Mouse (Mus musculus) midbrain, embryonic 14.5 days (tissue): ENCODE data around the gene Zfp688. TPM values are rescaled to one million over a fixed set of nuclear protein-coding genes. Genes with fewer than 3 reads are reported as not detected.
"Not testable (repeated sequence)": the region's sequence is repeated elsewhere in the genome, so short reads cannot be mapped to it uniquely, and the experiment has no call there.

Source experiments
- ATAC-seq: fragments of 200-750 bp; cut with Nextera tagmentation; 2 replicates; pipeline ENCODE4 v1.8.0; 2017; ENCODE audit warnings: moderate number of reproducible peaks, moderate library complexity; ENCODE audit not compliant: low FRiP score, low TSS enrichment
- DNase-seq: peaks from one replicate; pipeline ENCODE4 v3.0.0-alpha.2; 2015
- H3K27ac ChIP-seq: fragments of 300-500 bp; sonication (generic); replicated peaks from 2 replicates; pipeline ENCODE4 v1.5.1; 2014; ENCODE audit warnings: mild to moderate bottlenecking, low read depth, low read length, moderate library complexity
- H3K27me3 ChIP-seq: fragments of 300-500 bp; sonication (generic); 2 replicates; pipeline ENCODE4 v1.6.1; 2014; ENCODE audit warnings: low read length, control low read depth, mixed read lengths; ENCODE audit not compliant: control insufficient read depth, insufficient read depth
- H3K36me3 ChIP-seq: fragments of 300-500 bp; sonication (generic); 2 replicates; pipeline ENCODE4 v1.6.1; 2014; ENCODE audit warnings: low read length, control low read depth; ENCODE audit not compliant: control insufficient read depth, insufficient read depth
- H3K4me1 ChIP-seq: fragments of 300-500 bp; sonication (generic); 2 replicates; pipeline ENCODE4 v1.6.1; 2014; ENCODE audit warnings: mild to moderate bottlenecking, antibody characterized with exemption, low read length, control low read depth; ENCODE audit not compliant: control insufficient read depth, insufficient read depth
- H3K4me2 ChIP-seq: fragments of 300-500 bp; sonication (generic); 2 replicates; pipeline ENCODE4 v1.6.1; 2014; ENCODE audit warnings: mild to moderate bottlenecking, low read length, moderate library complexity
- H3K4me3 ChIP-seq: fragments of 300-500 bp; sonication (generic); replicated peaks from 2 replicates; pipeline ENCODE4 v1.5.1; 2014; ENCODE audit warnings: low read depth, low read length
- H3K9ac ChIP-seq: fragments of 300-500 bp; sonication (generic); replicated peaks from 2 replicates; pipeline ENCODE4 v1.6.1; 2014; ENCODE audit warnings: mild to moderate bottlenecking, low read length, moderate library complexity
- H3K9me3 ChIP-seq: fragments of 300-500 bp; sonication (generic); 2 replicates; pipeline ENCODE4 v1.6.1; 2016; ENCODE audit warnings: low read length, control low read depth, mixed read lengths; ENCODE audit not compliant: control insufficient read depth
- WGBS: fragments of 180-500 bp; shearing (Covaris S2); extraction: QIAGEN DNeasy Blood & Tissue Kit; methylation state at CpG from one replicate; pipeline ENCODE4 v1.1.7; 2014; 5-methylcytosine and 5-hydroxymethylcytosine counted together
- polyA plus RNA-seq: library from polyadenylated mRNA; unstranded; fragments of >200 nt; fragmentation: Nextera tagmentation; extraction: Ambion mirVana; gene quantifications from 2 replicates; pipeline ENCODE4 v1.2.1, GENCODE M21; 2014

Zfp688 gene
- polyA plus RNA-seq, 1 experiment from 2014 or later = 31.9 TPM

GRCm38 (mm10) chr7:127400355-127400754 is 21.5 kb downstream of the Zfp688 start:
- no peak for ATAC-seq
- Histone ChIP-seq H3K9ac (no peak overlapping the region), H3K4me1 (no peaks in the 10 kb centered on the region), H3K4me3 (no peak overlapping the region), H3K36me3 (no peaks in the 10 kb centered on the region), H3K9me3 (no peaks in the 10 kb centered on the region), H3K4me2 (no peak overlapping the region), H3K27me3 (no peaks in the 10 kb centered on the region), H3K27ac (no peak overlapping the region)
- no peak for DNase-seq
- 68% methylated on average over 3 of the region's 3 CpGs for WGBS

DNA sequence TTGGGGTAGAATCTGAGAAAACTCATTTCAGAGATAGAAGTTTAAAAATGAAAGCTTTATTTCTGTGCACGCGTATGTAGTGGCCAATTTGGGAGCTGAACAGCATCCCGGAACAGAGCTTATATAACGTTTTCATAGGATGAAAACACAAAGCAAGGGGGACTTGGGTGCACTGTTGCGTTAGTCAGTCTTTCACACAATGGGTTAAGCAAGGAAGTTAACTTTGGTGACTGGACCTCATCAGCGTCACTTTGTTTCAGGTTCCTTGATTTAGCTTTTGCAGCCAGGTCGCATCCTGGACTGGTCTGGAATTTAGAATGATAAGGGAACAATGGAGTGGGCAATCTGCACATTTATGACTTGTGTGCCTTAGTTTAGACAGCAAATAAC is 27.9 kb downstream of the Zfp688 start:
- peak overlapping the region; percentile 71 for H3K4me2 ChIP-seq
- no peak for ATAC-seq

DNA sequence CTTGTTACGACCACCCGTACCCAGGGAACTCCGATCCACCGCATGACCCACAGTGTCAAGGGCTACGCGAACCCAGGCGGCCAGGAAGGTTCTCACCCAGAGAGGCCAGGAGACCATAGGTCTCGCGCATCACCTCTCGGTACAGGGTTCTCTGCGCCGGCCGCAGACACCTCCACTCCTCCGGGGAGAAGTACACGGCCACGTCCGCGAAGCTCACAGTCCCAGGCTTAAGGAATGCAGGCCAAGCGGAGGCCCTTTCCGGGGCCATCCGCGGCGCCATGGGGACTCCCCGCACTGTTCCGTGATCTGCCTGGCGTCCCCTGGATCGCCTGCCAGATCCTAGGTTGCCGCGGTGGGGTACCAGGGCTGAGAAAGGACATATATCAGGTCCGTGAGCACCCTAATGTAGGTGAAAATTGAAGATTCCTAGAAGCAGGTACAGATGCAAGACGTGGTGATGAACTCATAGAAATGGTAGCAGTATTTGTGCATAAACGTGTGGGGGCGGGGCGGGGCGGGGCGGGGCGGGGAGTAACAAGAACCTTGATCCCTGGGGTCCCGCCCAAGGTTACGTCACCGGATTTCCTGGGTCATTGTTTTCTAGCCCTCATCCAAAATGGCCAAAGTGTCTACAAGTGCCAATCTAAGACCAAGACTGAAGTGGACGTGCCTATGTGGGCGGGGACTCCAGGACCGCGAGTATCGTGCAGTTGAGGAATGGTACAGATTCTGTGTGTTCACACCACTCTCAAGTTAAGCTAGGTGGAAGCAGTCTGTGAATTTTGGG is 28.5 kb downstream of the Zfp688 start, which contains the start of gene E430018J23Rik:
TSS of gene E430018J23Rik (minus strand) at position 473 of the 787 bp plus-strand sequence.
- peaks cover 6% of the 10 kb centered on the region; the same call in 1 of the 2 replicates for H3K36me3 ChIP-seq
- peak within 1 kb of the TSS; percentile 88 for H3K27ac ChIP-seq
- under 1% methylated on average over 45 of the region's 45 CpGs for WGBS
- DNase-seq (peak; percentile 99), ATAC-seq (peak; percentile 90)
- peaks cover 14% of the 10 kb centered on the region for H3K4me1 ChIP-seq
- peak within 1 kb of the TSS; percentile 69 for H3K4me3 ChIP-seq
- H3K9ac ChIP-seq = peak within 1 kb of the TSS; percentile 79
- H3K4me2 ChIP-seq = peak within 1 kb of the TSS; percentile 71
- H3K27me3 ChIP-seq = no peaks in the 10 kb centered on the region
- H3K9me3 ChIP-seq = no peaks in the 10 kb centered on the region

More for the DNA sequence above, 27.9 kb downstream of the Zfp688 start:
- Histone ChIP-seq H3K4me3 (peak overlapping the region; percentile 69), H3K4me1 (peaks cover 14% of the 10 kb centered on the region), H3K36me3 (peaks cover 6% of the 10 kb centered on the region; the same call in 1 of the 2 replicates), H3K9ac (peak overlapping the region; percentile 53; the same call in 1 of the 2 replicates), H3K9me3 (no peaks in the 10 kb centered on the region), H3K27me3 (no peaks in the 10 kb centered on the region), H3K27ac (peak overlapping the region; percentile 88)
- WGBS = 28% methylated on average over 7 of the region's 7 CpGs
- no peak for DNase-seq

DNA sequence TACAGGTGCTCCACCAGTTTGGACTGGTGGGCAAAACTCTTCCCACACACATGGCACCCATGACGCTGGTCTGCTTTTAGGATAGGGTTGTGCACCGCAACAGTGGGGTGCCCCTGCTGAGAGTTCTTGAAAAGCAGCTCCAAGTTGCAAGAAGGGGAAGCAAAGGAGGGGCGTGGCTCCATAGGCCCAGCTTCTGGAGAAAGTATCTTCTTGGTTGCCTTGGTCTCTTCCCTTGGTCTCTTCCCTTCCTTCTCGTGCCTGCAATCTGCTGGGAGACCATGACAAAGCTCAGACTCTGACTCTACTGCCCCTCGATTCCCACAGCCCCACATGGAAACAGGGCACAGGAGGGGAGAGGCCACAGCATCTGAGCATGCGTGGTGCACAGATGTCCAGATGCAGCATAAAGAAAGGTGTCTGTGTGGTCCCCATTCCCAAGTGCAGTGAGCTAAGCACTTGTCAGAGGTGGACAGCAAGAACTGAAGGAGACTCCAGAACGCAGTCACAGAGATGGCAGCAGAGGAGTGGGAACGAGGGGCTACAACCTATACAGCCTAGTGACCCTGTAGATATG is 29.5 kb downstream of the Zfp688 start:
- DNase-seq = no peak
- Histone ChIP-seq H3K36me3 (peaks cover 6% of the 10 kb centered on the region; the same call in 1 of the 2 replicates), H3K4me2 (peak overlapping the region; percentile 71), H3K27me3 (no peaks in the 10 kb centered on the region), H3K27ac (no peak overlapping the region), H3K9ac (peak overlapping the region; percentile 79), H3K9me3 (no peaks in the 10 kb centered on the region), H3K4me3 (peak overlapping the region; percentile 69), H3K4me1 (peaks cover 14% of the 10 kb centered on the region)
- no peak for ATAC-seq
- 87% methylated on average over 8 of the region's 8 CpGs for WGBS

DNA sequence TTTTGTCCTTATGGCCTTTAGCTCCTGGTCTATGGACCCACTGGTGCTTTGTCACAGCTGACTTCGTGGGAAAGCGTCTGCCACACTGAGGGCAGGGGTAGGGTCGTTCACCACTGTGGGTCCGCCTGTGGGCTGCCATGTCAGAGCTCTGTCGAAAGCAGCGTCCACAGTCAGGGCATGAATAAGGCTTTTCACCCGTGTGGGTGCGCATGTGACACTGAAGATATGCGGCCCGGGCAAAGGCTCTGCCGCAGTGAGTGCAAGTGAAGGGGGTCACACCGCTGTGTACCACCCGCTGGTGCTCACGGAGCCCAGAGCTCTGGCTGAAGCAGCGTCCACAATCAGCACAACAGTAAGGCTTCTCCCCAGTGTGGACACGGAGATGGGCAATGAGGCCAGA is 30.3 kb downstream of the Zfp688 start:
- Histone ChIP-seq H3K9me3 (no peaks in the 10 kb centered on the region), H3K4me2 (no peak overlapping the region), H3K4me1 (peaks cover 14% of the 10 kb centered on the region), H3K9ac (no peak overlapping the region), H3K36me3 (peaks cover 6% of the 10 kb centered on the region; the same call in 1 of the 2 replicates), H3K27me3 (no peaks in the 10 kb centered on the region), H3K27ac (no peak overlapping the region), H3K4me3 (no peak overlapping the region)
- ATAC-seq (no peak), DNase-seq (no peak)
- WGBS = 95% methylated on average over 16 of the region's 16 CpGs

DNA sequence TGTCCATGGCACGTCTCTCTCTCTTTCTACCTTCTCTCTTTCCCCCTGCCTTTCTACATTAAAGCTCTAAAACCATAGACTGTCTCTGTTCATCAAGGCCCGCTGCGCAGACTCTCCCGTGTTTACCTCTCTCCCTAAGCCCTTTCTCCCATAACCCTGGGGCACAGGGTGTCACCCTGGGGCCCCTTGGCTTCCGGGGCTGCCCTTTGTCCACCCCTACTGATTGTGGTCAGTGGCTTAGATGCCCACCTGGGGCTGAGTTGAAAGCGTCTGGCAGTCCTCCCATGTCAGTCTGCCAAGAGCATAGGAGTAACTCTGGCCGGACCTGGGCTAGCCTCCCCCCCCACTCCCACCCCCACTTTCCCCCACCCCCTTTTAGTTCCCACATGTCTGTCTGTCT is 31.6 kb downstream of the Zfp688 start:
- ATAC-seq = no peak
- Histone ChIP-seq H3K27me3 (no peaks in the 10 kb centered on the region), H3K27ac (no peak overlapping the region), H3K9me3 (no peaks in the 10 kb centered on the region), H3K4me3 (no peak overlapping the region), H3K36me3 (peaks cover 6% of the 10 kb centered on the region; the same call in 1 of the 2 replicates), H3K4me2 (no peak overlapping the region), H3K4me1 (peaks cover 19% of the 10 kb centered on the region), H3K9ac (no peak overlapping the region)
- no peak for DNase-seq
- WGBS = 77% methylated on average over 7 of the region's 7 CpGs

GRCm38 (mm10) chr7:127388201-127388600 is 33.7 kb downstream of the Zfp688 start:
- H3K36me3 ChIP-seq, H3K9me3 ChIP-seq, H3K27ac ChIP-seq, H3K27me3 ChIP-seq, H3K4me3 ChIP-seq, DNase-seq, H3K4me2 ChIP-seq, ATAC-seq, H3K9ac ChIP-seq: not testable (repeated sequence)
- H3K4me1 ChIP-seq = peaks cover 13% of the 10 kb centered on the region

- Histone ChIP-seq H3K9me3 (no peaks in the 10 kb centered on the region), H3K4me2 (peak within 1 kb of the TSS; percentile 67), H3K36me3 (peaks cover 8% of the 10 kb centered on the region; the same call in 1 of the 2 replicates), H3K4me1 (0 out of 2 replicates have a peak, but pooled peaks cover 5% of the 10 kb centered on the region), H3K27me3 (no peaks in the 10 kb centered on the region), H3K4me3 (peak within 1 kb of the TSS; percentile 52), H3K27ac (peak within 1 kb of the TSS; percentile 37; the same call in 1 of the 2 replicates), H3K9ac (peak within 1 kb of the TSS; percentile 55)
- DNase-seq = peak; percentile 94
- 15% methylated on average over 37 of the region's 38 CpGs for WGBS
- peak; percentile 87 for ATAC-seq
Measured at GRCm38 (mm10) chr7:127386641-127387392, 35.1 kb downstream of the Zfp688 start, which contains the start of gene 9130019O22Rik. 9130019O22Rik (minus strand) TSS chr7:127387166.
